Mouse (Mus musculus): Measurements from ENCODE around the gene Mia. TPM values are rescaled to one million over a fixed set of nuclear protein-coding genes. Genes with fewer than 3 reads are reported as not detected.
A peak's percentile ranks its signal among the peaks of the same experiment; 100 is the strongest.

Gene Mia
- polyA plus RNA-seq, 1 experiment from 2014 or later, result 5.0 TPM

GRCm38 (mm10) chr7:27133757-27134156, 47.2 kb downstream of the Mia start:
- Histone ChIP-seq H3K36me3 (no peaks in the 10 kb centered on the region), H3K27me3 (ENCODE audit: low read depth, poor library complexity, severe bottlenecking) (no peaks in the 10 kb centered on the region), H3K4me1 (no peaks in the 10 kb centered on the region), H3K9me3 (replicated peaks) (no peaks in the 10 kb centered on the region), H3K27ac (no peak overlapping the region), H3K4me3 (no peak overlapping the region)
- WGBS, result 86% methylated on average over 4 of the region's 4 CpGs
- no peak for DNase-seq (ENCODE audit: low spot score)

- Histone ChIP-seq H3K27ac (no peak overlapping the region), H3K27me3 (ENCODE audit: low read depth, poor library complexity, severe bottlenecking) (no peaks in the 10 kb centered on the region), H3K36me3 (no peaks in the 10 kb centered on the region), H3K4me3 (no peak overlapping the region), H3K4me1 (no peaks in the 10 kb centered on the region), H3K9me3 (replicated peaks) (no peaks in the 10 kb centered on the region)
- no peak for DNase-seq (ENCODE audit: low spot score)
- 81% methylated on average over 12 of the region's 12 CpGs for WGBS
These were observed 47.8 kb downstream of the Mia start for GRCm38 (mm10) chr7:27133156-27133555.

GRCm38 (mm10) chr7:27132588-27132987, 48.4 kb downstream of the Mia start:
- Histone ChIP-seq H3K4me1 (no peaks in the 10 kb centered on the region), H3K27ac (no peak overlapping the region), H3K9me3 (replicated peaks) (no peaks in the 10 kb centered on the region), H3K36me3 (no peaks in the 10 kb centered on the region), H3K27me3 (ENCODE audit: low read depth, poor library complexity, severe bottlenecking) (no peaks in the 10 kb centered on the region), H3K4me3 (no peak overlapping the region)
- 17% methylated on average over 10 of the region's 10 CpGs for WGBS
- peak; percentile 75 for DNase-seq (ENCODE audit: low spot score)

GRCm38 (mm10) chr7:27131387-27131786, 49.6 kb downstream of the Mia start:
- no peaks in the 10 kb centered on the region for H3K4me1 ChIP-seq
- no peak overlapping the region for H3K27ac ChIP-seq
- no peak overlapping the region for H3K4me3 ChIP-seq
- no peaks in the 10 kb centered on the region for H3K27me3 ChIP-seq (ENCODE audit: low read depth, poor library complexity, severe bottlenecking)
- H3K9me3 ChIP-seq (replicated peaks), result no peaks in the 10 kb centered on the region
- DNase-seq (ENCODE audit: low spot score), result no peak
- H3K36me3 ChIP-seq, result no peaks in the 10 kb centered on the region
- 69% methylated on average over 2 of the region's 2 CpGs for WGBS

- no peaks in the 10 kb centered on the region for H3K36me3 ChIP-seq
- DNase-seq (ENCODE audit: low spot score), result no peak
- no peaks in the 10 kb centered on the region for H3K9me3 ChIP-seq (replicated peaks)
- H3K4me1 ChIP-seq, result no peaks in the 10 kb centered on the region
- no peak overlapping the region for H3K27ac ChIP-seq
- H3K4me3 ChIP-seq, result no peak overlapping the region
- 84% methylated on average over 22 of the region's 22 CpGs for WGBS
- H3K27me3 ChIP-seq (ENCODE audit: low read depth, poor library complexity, severe bottlenecking), result no peaks in the 10 kb centered on the region
These were observed 50.2 kb downstream of the Mia start for GRCm38 (mm10) chr7:27130521-27131370.

GRCm38 (mm10) chr7:27129811-27130210, 51.1 kb downstream of the Mia start:
- no peak overlapping the region for H3K27ac ChIP-seq
- WGBS, result 87% methylated on average over 12 of the region's 12 CpGs
- no peaks in the 10 kb centered on the region for H3K4me1 ChIP-seq
- DNase-seq (ENCODE audit: low spot score), result no peak
- H3K4me3 ChIP-seq, result no peak overlapping the region
- H3K36me3 ChIP-seq, result no peaks in the 10 kb centered on the region
- no peaks in the 10 kb centered on the region for H3K9me3 ChIP-seq (replicated peaks)
- no peaks in the 10 kb centered on the region for H3K27me3 ChIP-seq (ENCODE audit: low read depth, poor library complexity, severe bottlenecking)

MicroRNA genes within 50 kb of the gene (microRNA counts, 519-probe panel; counts per million panel counts)
- microRNA mmu-miR-1191, result 684 counts per million, percentile 72 among the panel's probes with 10 or more counts

Small RNA genes within 50 kb of the gene (microRNA-seq; reads per million reads assigned to microRNA genes)
- 14.9 reads per million, percentile 25 among the genes with 10 or more reads in this experiment for gene Mir1191
- 1.5 reads per million for gene Mir3101

Other genes starting within 250 kb of the Mia start
- not detected in 2 replicates for gene Cyp2a22, start 241.8 kb downstream of the Mia start, polyA plus RNA-seq (2016; fragmentation: Nextera tagmentation; extraction: Ambion mirVana)
- gene Cyp2a12, start 152.1 kb downstream of the Mia start, polyA plus RNA-seq (2016; fragmentation: Nextera tagmentation; extraction: Ambion mirVana), result not detected in 2 replicates
- gene Cyp2f2, start 61.2 kb downstream of the Mia start, polyA plus RNA-seq (2016; fragmentation: Nextera tagmentation; extraction: Ambion mirVana), result not detected in 2 replicates
- 0.11 and 0.19 TPM in 2 replicates for gene Cyp2t4, start 27.4 kb downstream of the Mia start, polyA plus RNA-seq (2016; fragmentation: Nextera tagmentation; extraction: Ambion mirVana)
- 95.2 and 97.8 TPM in 2 replicates for gene Egln2, start 14.4 kb downstream of the Mia start, polyA plus RNA-seq (2016; fragmentation: Nextera tagmentation; extraction: Ambion mirVana)
- 59.8 and 67.0 TPM in 2 replicates for gene Rab4b, start 2.3 kb downstream of the Mia start, polyA plus RNA-seq (2016; fragmentation: Nextera tagmentation; extraction: Ambion mirVana)
- 0.81 TPM in 1 of 2 replicates, not detected in the other for gene Gm21983, start 71 bp downstream of the Mia start, polyA plus RNA-seq (2016; fragmentation: Nextera tagmentation; extraction: Ambion mirVana)
- gene BC024978, start 14.6 kb upstream of the Mia start, polyA plus RNA-seq (2016; fragmentation: Nextera tagmentation; extraction: Ambion mirVana), result 3.6 and 4.5 TPM in 2 replicates
- 415 and 452 TPM in 2 replicates for gene Snrpa, start 15.1 kb upstream of the Mia start, polyA plus RNA-seq (2016; fragmentation: Nextera tagmentation; extraction: Ambion mirVana)
- gene Itpkc, start 47.5 kb upstream of the Mia start, polyA plus RNA-seq (2016; fragmentation: Nextera tagmentation; extraction: Ambion mirVana), result 7.2 and 7.9 TPM in 2 replicates
- gene Coq8b, start 51.9 kb upstream of the Mia start, polyA plus RNA-seq (2016; fragmentation: Nextera tagmentation; extraction: Ambion mirVana), result 16.3 and 16.4 TPM in 2 replicates
- gene Numbl, start 77.3 kb upstream of the Mia start, polyA plus RNA-seq (2016; fragmentation: Nextera tagmentation; extraction: Ambion mirVana), result 7.9 and 10.4 TPM in 2 replicates
- gene Ltbp4, start 156.5 kb upstream of the Mia start, polyA plus RNA-seq (2016; fragmentation: Nextera tagmentation; extraction: Ambion mirVana), result 6.7 and 10.6 TPM in 2 replicates
- gene Shkbp1, start 174.9 kb upstream of the Mia start, polyA plus RNA-seq (2016; fragmentation: Nextera tagmentation; extraction: Ambion mirVana), result 46.1 and 61.2 TPM in 2 replicates
- not detected in 2 replicates for gene Gm20479, start 176.3 kb upstream of the Mia start, polyA plus RNA-seq (2016; fragmentation: Nextera tagmentation; extraction: Ambion mirVana)